Mouse (Mus musculus) testis, adult 2 months (tissue): ENCODE results near the gene Caskin2. TPM values are rescaled to one million over a fixed set of nuclear protein-coding genes. Genes with fewer than 3 reads are reported as not detected.

Experiments
- H3K27ac ChIP-seq: fragments of 200-500 bp; 2 replicates; pipeline ENCODE4 v1.5.1; 2012; ENCODE audit warnings: low read depth, low read length; ENCODE audit not compliant: control insufficient read depth, insufficient read depth
- H3K27me3 ChIP-seq: fragments of 200-500 bp; 2 replicates; pipeline ENCODE4 v1.6.1; 2012; ENCODE audit warnings: mild to moderate bottlenecking, low read length, moderate library complexity; ENCODE audit not compliant: control insufficient read depth, insufficient read depth
- H3K36me3 ChIP-seq: fragments of 200-500 bp; 2 replicates; pipeline ENCODE4 v1.6.1; 2012; ENCODE audit warnings: mild to moderate bottlenecking, low read length; ENCODE audit not compliant: control insufficient read depth, insufficient read depth
- H3K4me1 ChIP-seq: fragments of 200-500 bp; 2 replicates; pipeline ENCODE4 v1.6.1; 2012; ENCODE audit warnings: low read length; ENCODE audit not compliant: control insufficient read depth, insufficient read depth
- H3K4me3 ChIP-seq: fragments of 200-500 bp; 2 replicates; pipeline ENCODE4 v1.5.1; 2012; ENCODE audit warnings: low read depth, mild to moderate bottlenecking, low read length, moderate library complexity, mixed read lengths; ENCODE audit not compliant: control insufficient read depth
- CTCF ChIP-seq: fragments of 200-500 bp; IDR thresholded peaks from 2 replicates; pipeline ENCODE4 v1.5.1; 2012; ENCODE audit warnings: low read depth, mild to moderate bottlenecking, inconsistent platforms, low read length, moderate library complexity; ENCODE audit not compliant: control insufficient read depth, insufficient read depth, insufficient replicate concordance
- POLR2A ChIP-seq: fragments of 200-500 bp; IDR thresholded peaks from 2 replicates; pipeline ENCODE4 v1.6.1; 2012; ENCODE audit warnings: low read depth, mild to moderate bottlenecking, inconsistent platforms, low read length, moderate library complexity; ENCODE audit not compliant: control insufficient read depth
- polyA plus RNA-seq: library from polyadenylated mRNA; depleted of rRNA; stranded (reverse); fragments of >200 nt; gene quantifications from 2 replicates; pipeline ENCODE4 v1.2.3, GENCODE M21; 2012; rRNA removed

Gene Caskin2
- polyA plus RNA-seq, 1 experiment, result 7.6 TPM

GRCm38 (mm10) chr11:115753485-115753884 lies 60.0 kb downstream of the Caskin2 start:
- TF ChIP-seq POLR2A (no peak), CTCF (no peak)
- no peak overlapping the region for H3K27ac ChIP-seq
- no peaks in the 10 kb centered on the region for H3K36me3 ChIP-seq
- no peak overlapping the region for H3K4me3 ChIP-seq
- no peaks in the 10 kb centered on the region for H3K27me3 ChIP-seq
- H3K4me1 ChIP-seq, result no peaks in the 10 kb centered on the region

- TF ChIP-seq POLR2A (no peak), CTCF (no peak)
- Histone ChIP-seq H3K27ac (no peak overlapping the region), H3K36me3 (no peaks in the 10 kb centered on the region), H3K4me3 (no peak overlapping the region), H3K27me3 (no peaks in the 10 kb centered on the region), H3K4me1 (no peaks in the 10 kb centered on the region; the same call in 1 of the 2 replicates)
Observed at GRCm38 (mm10) chr11:115752653-115753052, 60.8 kb downstream of the Caskin2 start.

- H3K4me3 ChIP-seq, result no peak overlapping the region
- no peaks in the 10 kb centered on the region for H3K36me3 ChIP-seq
- H3K4me1 ChIP-seq, result peaks cover 2% of the 10 kb centered on the region; the same call in 1 of the 2 replicates
- no peak overlapping the region for H3K27ac ChIP-seq
- no peaks in the 10 kb centered on the region for H3K27me3 ChIP-seq
- TF ChIP-seq CTCF (no peak), POLR2A (no peak)
Observed at GRCm38 (mm10) chr11:115751725-115752124, 61.7 kb downstream of the Caskin2 start.

GRCm38 (mm10) chr11:115749834-115750233 lies 63.6 kb downstream of the Caskin2 start:
- H3K4me3 ChIP-seq, result no peak overlapping the region
- H3K27me3 ChIP-seq, result no peaks in the 10 kb centered on the region
- H3K27ac ChIP-seq, result no peak overlapping the region
- TF ChIP-seq POLR2A (no peak), CTCF (no peak)
- peaks cover 2% of the 10 kb centered on the region; the same call in 1 of the 2 replicates for H3K4me1 ChIP-seq
- H3K36me3 ChIP-seq, result no peaks in the 10 kb centered on the region

Other genes starting within 250 kb of the Caskin2 start
- 36.3 and 42.6 TPM in 2 replicates for gene Nup85, start 249.2 kb downstream of the Caskin2 start, polyA plus RNA-seq
- 9.3 and 10.9 TPM in 2 replicates for gene Mrps7, start 209.7 kb downstream of the Caskin2 start, polyA plus RNA-seq
- 19.8 and 21.1 TPM in 2 replicates for gene Gga3, start 209.6 kb downstream of the Caskin2 start, polyA plus RNA-seq
- gene Mif4gd, start 200.7 kb downstream of the Caskin2 start, polyA plus RNA-seq, result 383 and 445 TPM in 2 replicates
- 33.7 and 35.8 TPM in 2 replicates for gene Slc25a19, start 185.3 kb downstream of the Caskin2 start, polyA plus RNA-seq
- gene Grb2, start 105.0 kb downstream of the Caskin2 start, polyA plus RNA-seq, result 7.7 TPM in 2 replicates
- 80.1 and 91.5 TPM in 2 replicates for gene Tmem94, start 48.2 kb downstream of the Caskin2 start, polyA plus RNA-seq
- 12.9 and 14.7 TPM in 2 replicates for gene Tsen54, start 1.1 kb upstream of the Caskin2 start, polyA plus RNA-seq
- 3.1 and 9.0 TPM in 2 replicates for gene Llgl2, start 10.4 kb upstream of the Caskin2 start, polyA plus RNA-seq
- gene Myo15b, start 44.8 kb upstream of the Caskin2 start, polyA plus RNA-seq, result 11.7 and 12.1 TPM in 2 replicates
- gene Smim5, start 86.3 kb upstream of the Caskin2 start, polyA plus RNA-seq, result 0.72 TPM in 1 of 2 replicates, not detected in the other
- 17.6 and 20.7 TPM in 2 replicates for gene Smim6, start 98.4 kb upstream of the Caskin2 start, polyA plus RNA-seq
- gene Sap30bp, start 119.6 kb upstream of the Caskin2 start, polyA plus RNA-seq, result 20.2 and 20.4 TPM in 2 replicates
- gene Recql5, start 119.8 kb upstream of the Caskin2 start, polyA plus RNA-seq, result 30.3 and 33.1 TPM in 2 replicates
- gene Itgb4, start 161.1 kb upstream of the Caskin2 start, polyA plus RNA-seq, result 0.44 and 0.76 TPM in 2 replicates
- 27.8 and 30.3 TPM in 2 replicates for gene Galk1, start 199.1 kb upstream of the Caskin2 start, polyA plus RNA-seq
- 276 and 330 TPM in 2 replicates for gene H3f3b, start 214.3 kb upstream of the Caskin2 start, polyA plus RNA-seq
- gene Unk, start 216.7 kb upstream of the Caskin2 start, polyA plus RNA-seq, result 21.3 and 21.5 TPM in 2 replicates